Mouse (Mus musculus) monocyte, adult 5-6 weeks (primary cell): ENCODE measurements around the gene Ppil2. TPM values are rescaled to one million over a fixed set of nuclear protein-coding genes. Genes with fewer than 3 reads are reported as not detected.

ENCODE experiments used
- ATAC-seq: fragments of 153-309, 156-312 bp; replicated peaks from 2 replicates; pipeline ENCODE4 v1.8.0; 2017; ENCODE audit warnings: mild to moderate bottlenecking; ENCODE audit not compliant: low TSS enrichment, insufficient number of reproducible peaks, severe bottlenecking, poor library complexity, low FRiP score
- total RNA-seq: library from RNA; stranded (forward); fragments of 200-1000, 200-491, 200-594 nt; gene quantifications from 3 replicates; pipeline ENCODE4 v1.2.3, GENCODE M21; 2017

Gene Ppil2
- total RNA-seq, 1 experiment from 2014 or later, result 132 TPM

DNA sequence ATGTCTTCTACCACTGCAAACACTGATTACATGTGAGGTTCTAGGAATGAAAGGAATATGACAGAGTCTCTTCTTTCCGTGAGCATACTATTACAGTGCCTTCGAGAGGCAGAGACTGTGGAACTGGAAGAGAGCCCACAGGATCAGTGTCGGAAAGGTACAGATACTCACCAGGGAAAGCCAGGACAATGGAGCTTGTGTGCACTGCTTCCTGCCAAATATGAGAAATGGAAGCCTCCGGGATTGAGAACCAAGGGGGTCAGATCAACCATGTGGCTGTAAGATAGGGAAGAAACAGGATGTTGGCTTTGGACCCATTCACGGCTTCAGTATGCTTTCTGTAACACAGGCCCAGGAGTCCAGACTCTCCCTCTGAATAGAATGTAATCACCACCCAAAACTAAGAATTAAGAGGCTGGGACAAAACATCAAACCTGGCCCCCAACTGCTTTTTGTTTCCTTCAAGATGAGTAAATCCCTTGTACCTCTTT is 6.3 kb upstream of the Ppil2 start:
- no peak for ATAC-seq

DNA sequence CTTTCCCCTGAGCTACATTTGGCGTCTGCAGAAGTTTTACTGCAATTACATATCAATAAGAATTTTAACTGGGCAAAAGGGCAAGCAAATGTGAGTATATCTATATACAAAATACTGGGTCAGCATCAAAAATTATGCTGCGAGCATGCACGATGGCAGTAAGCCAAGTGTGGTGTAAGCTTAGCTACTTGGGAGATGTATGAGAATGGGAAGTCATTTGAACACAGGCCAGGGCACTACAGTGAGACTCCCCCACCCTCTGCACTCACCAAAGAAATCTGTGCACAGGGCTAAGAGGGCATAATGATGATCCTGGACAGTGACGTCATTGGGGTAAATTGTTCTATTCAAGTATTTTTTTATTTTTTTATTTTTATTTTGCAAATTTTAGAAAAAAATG is 6.5 kb downstream of the Ppil2 start:
- no peak for ATAC-seq

DNA sequence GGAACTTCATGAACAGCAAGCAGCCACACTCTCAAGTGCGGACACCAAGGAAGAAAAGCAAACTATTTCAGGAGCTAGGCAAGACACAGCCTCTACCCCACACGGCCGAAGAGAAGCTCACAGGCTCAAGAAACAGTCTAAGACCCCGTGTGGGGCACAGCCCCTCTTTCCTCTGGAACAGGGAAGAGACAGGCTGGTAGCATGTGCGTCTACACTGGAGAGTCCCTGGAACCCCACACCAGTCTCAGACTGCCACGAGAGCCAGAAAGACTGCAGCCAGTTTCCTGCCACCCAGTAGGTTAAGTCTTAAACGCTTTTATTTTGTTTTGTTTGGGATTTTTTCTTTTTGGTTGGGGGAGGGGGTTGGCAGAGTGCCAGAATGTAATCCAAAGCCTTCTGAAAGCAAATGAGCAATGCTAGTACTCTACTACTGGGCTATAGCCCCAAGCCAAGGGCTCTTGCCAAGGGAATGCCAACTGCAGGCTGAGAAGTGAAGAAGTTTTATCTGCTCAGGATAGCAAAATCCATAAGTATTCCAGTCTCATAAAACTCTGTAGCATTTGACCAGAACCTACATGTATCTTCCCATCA is 8.3 kb downstream of the Ppil2 start:
- ATAC-seq, result no peak

- no peak for ATAC-seq
Measured at GRCm38 (mm10) chr16:17096938-17097337, 14.1 kb downstream of the Ppil2 start.

GRCm38 (mm10) chr16:17088346-17088745 is 22.7 kb downstream of the Ppil2 start:
- no peak for ATAC-seq

GRCm38 (mm10) chr16:17086669-17087193 is 24.3 kb downstream of the Ppil2 start:
- no peak for ATAC-seq

DNA sequence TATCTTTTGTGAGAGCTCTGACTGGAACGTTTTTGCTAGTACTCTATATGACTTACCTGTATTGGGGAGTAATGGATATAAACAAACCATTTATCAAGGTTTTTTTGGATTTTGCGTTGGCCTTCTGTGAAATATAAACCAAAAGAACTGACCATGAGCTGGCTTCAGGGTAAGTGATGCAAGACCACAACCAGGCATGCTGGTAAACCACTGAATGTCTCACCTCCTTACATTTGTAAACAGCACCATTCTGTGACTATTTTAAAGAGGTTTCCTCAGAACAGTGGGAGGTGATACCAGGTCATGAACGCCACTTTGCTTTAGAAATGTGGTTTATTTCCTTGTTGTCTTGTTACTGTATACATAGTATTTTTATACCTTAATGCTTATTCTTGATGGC is 24.8 kb downstream of the Ppil2 start:
- no peak for ATAC-seq

GRCm38 (mm10) chr16:17085636-17086035 is 25.4 kb downstream of the Ppil2 start:
- ATAC-seq, result peak; percentile 36

DNA sequence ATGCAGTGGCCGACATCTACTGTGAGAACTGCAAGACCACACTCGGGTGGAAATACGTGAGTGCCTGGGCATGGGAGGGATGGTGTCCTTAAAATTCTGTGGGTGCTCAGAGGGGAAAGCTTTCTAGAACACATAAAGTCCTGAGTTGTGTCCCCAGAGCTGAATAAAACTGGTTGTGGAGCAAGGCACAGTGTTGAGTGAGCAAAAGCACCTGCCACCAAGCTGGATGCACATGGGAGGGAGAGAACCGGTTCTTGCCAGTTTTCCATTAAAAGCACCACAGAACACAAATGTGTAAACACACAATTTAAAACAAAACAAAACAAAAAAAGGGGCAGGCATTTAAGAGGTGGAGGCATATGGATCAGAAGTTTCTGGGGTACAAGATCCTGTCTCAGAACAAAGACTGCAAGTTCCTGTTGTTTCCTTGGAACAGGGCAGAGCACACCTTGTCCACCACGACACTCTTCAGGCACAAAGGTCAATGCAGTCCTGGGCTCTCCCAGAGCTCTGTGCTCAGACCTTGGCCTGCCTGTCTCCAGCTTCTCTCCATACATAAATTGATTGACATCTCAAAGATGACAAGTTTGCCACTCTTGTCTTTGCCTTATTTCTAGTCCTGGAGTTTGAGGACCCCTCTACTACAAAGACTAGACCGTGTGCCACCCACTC is 28.8 kb downstream of the Ppil2 start:
- no peak for ATAC-seq

DNA sequence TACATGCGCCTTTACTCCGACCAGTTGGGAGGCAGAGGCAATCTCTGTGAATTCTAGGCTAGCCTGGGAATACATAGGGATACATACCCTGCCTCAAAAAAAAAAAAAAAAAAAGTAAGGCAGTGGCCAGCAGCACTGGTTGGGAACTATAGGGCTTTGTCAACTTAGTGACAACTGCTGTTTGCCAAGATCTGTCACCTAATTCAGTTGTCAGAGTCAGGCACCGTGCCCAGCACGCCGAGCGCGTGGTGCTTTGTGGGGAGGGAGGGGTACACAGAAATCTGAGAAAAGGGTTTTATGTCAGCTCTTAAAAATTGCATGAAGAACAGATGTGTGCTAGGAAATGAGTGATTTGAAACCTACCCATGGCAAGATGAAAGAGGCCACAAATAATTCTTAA is 33.0 kb downstream of the Ppil2 start:
- ATAC-seq, result no peak

- ATAC-seq, result no peak
Measured at GRCm38 (mm10) chr16:17076869-17077268, 34.2 kb downstream of the Ppil2 start.

DNA sequence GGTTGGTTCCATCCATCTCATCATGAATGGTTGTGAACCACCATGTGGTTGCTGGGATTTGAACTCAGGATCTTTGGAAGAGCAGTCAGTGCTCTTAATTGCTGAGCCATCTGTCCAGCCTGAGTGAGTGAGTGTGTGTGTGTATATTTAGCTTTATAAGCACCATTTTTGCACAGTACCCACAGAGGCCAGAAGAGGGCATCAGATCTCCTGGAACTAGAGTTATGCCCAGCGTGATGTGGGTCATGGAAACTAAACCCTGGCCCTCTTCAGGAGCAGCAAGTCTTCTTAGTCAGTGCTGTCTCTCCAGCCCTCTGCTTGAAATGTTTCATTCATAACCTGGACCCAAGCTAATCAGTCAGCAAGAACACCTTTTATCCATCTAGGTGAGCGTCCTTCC is 34.8 kb downstream of the Ppil2 start:
- ATAC-seq, result no peak

- ATAC-seq, result no peak
Measured at GRCm38 (mm10) chr16:17073000-17073399, 38.1 kb downstream of the Ppil2 start.

DNA sequence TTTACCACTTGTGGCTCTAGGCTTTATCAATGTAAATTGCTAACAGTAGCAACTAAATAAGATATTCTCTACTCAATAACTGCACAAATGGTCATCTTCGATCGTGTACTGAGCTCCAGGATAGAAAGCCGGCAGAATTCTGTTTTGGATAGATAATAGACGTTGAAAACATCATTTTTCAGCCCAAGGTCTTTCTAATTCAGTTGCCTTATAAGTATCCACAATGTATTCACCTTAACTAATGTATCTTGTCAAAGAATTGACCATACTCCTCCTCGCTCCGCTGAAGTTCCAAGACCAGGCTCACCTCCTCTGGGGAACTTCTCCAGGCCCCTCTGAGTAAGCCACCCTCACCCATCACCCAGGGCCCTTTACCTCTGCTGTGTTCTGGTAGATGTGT is 40.3 kb downstream of the Ppil2 start:
- ATAC-seq, result no peak

- peak; percentile 73 for ATAC-seq
Measured at GRCm38 (mm10) chr16:17069511-17070443, 41.3 kb downstream of the Ppil2 start, which contains the start of gene Ypel1. Ypel1 (plus strand) TSS chr16:17069696.

DNA sequence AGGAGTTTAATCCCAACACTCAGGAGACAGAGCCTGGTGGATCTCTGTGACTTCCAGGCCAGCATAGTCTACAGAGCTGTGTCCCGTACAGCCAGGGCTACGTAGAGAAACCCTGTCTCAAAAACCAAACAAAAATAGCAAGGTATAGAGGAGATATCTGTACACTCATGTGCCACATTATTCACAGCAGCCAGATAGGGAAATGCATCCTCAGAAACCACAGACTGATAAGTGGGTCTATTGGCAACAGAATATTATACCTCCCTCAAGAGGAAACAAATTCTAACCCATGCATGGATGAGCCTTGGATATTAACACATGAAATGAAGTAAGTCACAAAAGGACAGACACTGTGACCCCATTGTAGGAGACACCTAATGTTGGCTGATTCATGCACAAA is 43.5 kb downstream of the Ppil2 start:
- ATAC-seq, result no peak

- ATAC-seq, result no peak
Measured at GRCm38 (mm10) chr16:17062338-17062737, 48.7 kb downstream of the Ppil2 start.

DNA sequence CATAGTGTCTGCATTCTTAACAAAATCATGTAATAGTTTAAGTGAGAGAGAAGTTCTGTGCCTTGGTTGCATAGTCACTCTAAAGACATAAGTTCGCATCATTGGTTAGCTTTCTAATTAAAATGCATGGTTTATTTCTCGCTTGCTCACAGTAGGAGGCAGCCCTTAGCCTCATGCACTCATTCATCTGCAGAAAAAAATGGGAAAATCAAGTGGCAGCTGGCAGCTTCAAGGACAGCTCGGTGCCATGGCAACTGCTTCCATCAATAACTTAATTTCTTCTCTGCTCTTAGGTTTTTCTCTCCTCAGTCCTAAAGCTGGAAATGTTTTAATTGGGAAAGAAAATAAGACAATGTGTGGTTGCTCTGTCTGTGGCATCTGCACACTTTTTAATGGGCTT is 55.5 kb downstream of the Ppil2 start:
- ATAC-seq, result no peak

GRCm38 (mm10) chr16:17053903-17054302 is 57.2 kb downstream of the Ppil2 start:
- no peak for ATAC-seq
